Mouse (Mus musculus): ENCODE data around the gene Gm10553. TPM values are rescaled to one million over a fixed set of nuclear protein-coding genes. Genes with fewer than 3 reads are reported as not detected.
"Not testable (repeated sequence)": the region's sequence is repeated elsewhere in the genome, so short reads cannot be mapped to it uniquely, and the experiment has no call there.

Gene Gm10553
- total RNA-seq (2014; fragmentation: Nextera tagmentation) (not detected in 2 replicates), total RNA-seq (2017) (0.93 TPM in 1 of 2 replicates, not detected in the other), polyA plus RNA-seq (2012) (not detected in 2 replicates)

- H3K4me1 ChIP-seq (ENCODE audit: insufficient read depth, low read depth, low read length); H3K27me3 ChIP-seq (ENCODE audit: insufficient read depth, low read length); DNase-seq (ENCODE audit: low spot score); H3K4me3 ChIP-seq (ENCODE audit: low read depth, low read length); H3K36me3 ChIP-seq (replicated peaks); ATAC-seq (ENCODE audit: extremely low read depth, insufficient number of reproducible peaks, low FRiP score, poor library complexity, severe bottlenecking): not testable (repeated sequence)
- peaks cover 12% of the 10 kb centered on the region for H3K9me3 ChIP-seq (replicated peaks)
Observed at GRCm38 (mm10) chr1:85099864-85100263, at the start of gene Gm10553. TSS of gene Gm10553 (plus strand) at chr1:85100164.

- H3K9me3 ChIP-seq (replicated peaks); H3K4me1 ChIP-seq (ENCODE audit: insufficient read depth, low read depth, low read length); DNase-seq (ENCODE audit: low spot score); ATAC-seq (ENCODE audit: extremely low read depth, insufficient number of reproducible peaks, low FRiP score, poor library complexity, severe bottlenecking); H3K4me3 ChIP-seq (ENCODE audit: low read depth, low read length); H3K36me3 ChIP-seq (replicated peaks); H3K27me3 ChIP-seq (ENCODE audit: insufficient read depth, low read length): not testable (repeated sequence)
Observed at GRCm38 (mm10) chr1:85071690-85072089, 28.3 kb upstream of the Gm10553 start.

GRCm38 (mm10) chr1:85073099-85073498, 26.9 kb upstream of the Gm10553 start:
- H3K27me3 ChIP-seq (ENCODE audit: insufficient read depth, low read length); DNase-seq (ENCODE audit: low spot score); H3K36me3 ChIP-seq (replicated peaks); H3K4me1 ChIP-seq (ENCODE audit: insufficient read depth, low read depth, low read length); H3K4me3 ChIP-seq (ENCODE audit: low read depth, low read length); ATAC-seq (ENCODE audit: extremely low read depth, insufficient number of reproducible peaks, low FRiP score, poor library complexity, severe bottlenecking); H3K9me3 ChIP-seq (replicated peaks): not testable (repeated sequence)

- not testable (repeated sequence) for DNase-seq (ENCODE audit: low spot score); H3K27me3 ChIP-seq (ENCODE audit: insufficient read depth, low read length); H3K9me3 ChIP-seq (replicated peaks); H3K4me3 ChIP-seq (ENCODE audit: low read depth, low read length); ATAC-seq (ENCODE audit: extremely low read depth, insufficient number of reproducible peaks, low FRiP score, poor library complexity, severe bottlenecking); H3K36me3 ChIP-seq (replicated peaks); H3K4me1 ChIP-seq (ENCODE audit: insufficient read depth, low read depth, low read length)
Observed at GRCm38 (mm10) chr1:85084803-85085202, 15.2 kb upstream of the Gm10553 start.

GRCm38 (mm10) chr1:85086211-85086610, 13.8 kb upstream of the Gm10553 start:
- H3K4me3 ChIP-seq (ENCODE audit: low read depth, low read length); H3K4me1 ChIP-seq (ENCODE audit: insufficient read depth, low read depth, low read length); H3K27me3 ChIP-seq (ENCODE audit: insufficient read depth, low read length); H3K36me3 ChIP-seq (replicated peaks); H3K9me3 ChIP-seq (replicated peaks); ATAC-seq (ENCODE audit: extremely low read depth, insufficient number of reproducible peaks, low FRiP score, poor library complexity, severe bottlenecking); DNase-seq (ENCODE audit: low spot score): not testable (repeated sequence)

- H3K27me3 ChIP-seq (ENCODE audit: insufficient read depth, low read length), result not testable (repeated sequence)
Observed at GRCm38 (mm10) chr1:85092169-85092568, 7.8 kb upstream of the Gm10553 start.

GRCm38 (mm10) chr1:85093011-85093572, 6.9 kb upstream of the Gm10553 start:
- H3K36me3 ChIP-seq (replicated peaks); DNase-seq (ENCODE audit: low spot score); H3K9me3 ChIP-seq (replicated peaks); H3K4me1 ChIP-seq (ENCODE audit: insufficient read depth, low read depth, low read length); H3K4me3 ChIP-seq (ENCODE audit: low read depth, low read length); H3K27me3 ChIP-seq (ENCODE audit: insufficient read depth, low read length); ATAC-seq (ENCODE audit: extremely low read depth, insufficient number of reproducible peaks, low FRiP score, poor library complexity, severe bottlenecking): not testable (repeated sequence)

More at GRCm38 (mm10) chr1:85092169-85092568, 7.8 kb upstream of the Gm10553 start:
- not testable (repeated sequence) for DNase-seq (ENCODE audit: low spot score); H3K4me1 ChIP-seq (ENCODE audit: insufficient read depth, low read depth, low read length); ATAC-seq (ENCODE audit: extremely low read depth, insufficient number of reproducible peaks, low FRiP score, poor library complexity, severe bottlenecking); H3K4me3 ChIP-seq (ENCODE audit: low read depth, low read length); H3K9me3 ChIP-seq (replicated peaks); H3K36me3 ChIP-seq (replicated peaks)

- not testable (repeated sequence) for H3K4me1 ChIP-seq (ENCODE audit: insufficient read depth, low read depth, low read length); H3K36me3 ChIP-seq (replicated peaks); H3K4me3 ChIP-seq (ENCODE audit: low read depth, low read length); ATAC-seq (ENCODE audit: extremely low read depth, insufficient number of reproducible peaks, low FRiP score, poor library complexity, severe bottlenecking); H3K27me3 ChIP-seq (ENCODE audit: insufficient read depth, low read length); DNase-seq (ENCODE audit: low spot score)
- peaks cover 12% of the 10 kb centered on the region for H3K9me3 ChIP-seq (replicated peaks)
Observed at GRCm38 (mm10) chr1:85099081-85099480, 883 bp upstream of the Gm10553 start.

- DNase-seq (ENCODE audit: low spot score); ATAC-seq (ENCODE audit: extremely low read depth, insufficient number of reproducible peaks, low FRiP score, poor library complexity, severe bottlenecking); H3K4me3 ChIP-seq (ENCODE audit: low read depth, low read length); H3K27me3 ChIP-seq (ENCODE audit: insufficient read depth, low read length); H3K36me3 ChIP-seq (replicated peaks); H3K4me1 ChIP-seq (ENCODE audit: insufficient read depth, low read depth, low read length): not testable (repeated sequence)
- peaks cover 17% of the 10 kb centered on the region for H3K9me3 ChIP-seq (replicated peaks)
Observed at GRCm38 (mm10) chr1:85101754-85102153, 1.8 kb downstream of the Gm10553 start.

- H3K27me3 ChIP-seq (ENCODE audit: insufficient read depth, low read length); H3K4me3 ChIP-seq (ENCODE audit: low read depth, low read length); DNase-seq (ENCODE audit: low spot score); H3K36me3 ChIP-seq (replicated peaks); ATAC-seq (ENCODE audit: extremely low read depth, insufficient number of reproducible peaks, low FRiP score, poor library complexity, severe bottlenecking); H3K4me1 ChIP-seq (ENCODE audit: insufficient read depth, low read depth, low read length): not testable (repeated sequence)
- peaks cover 11% of the 10 kb centered on the region for H3K9me3 ChIP-seq (replicated peaks)
Observed at GRCm38 (mm10) chr1:85105336-85105735, 5.4 kb downstream of the Gm10553 start.

GRCm38 (mm10) chr1:85106013-85106412, 6.0 kb downstream of the Gm10553 start:
- not testable (repeated sequence) for H3K4me3 ChIP-seq (ENCODE audit: low read depth, low read length); H3K36me3 ChIP-seq (replicated peaks); DNase-seq (ENCODE audit: low spot score); H3K4me1 ChIP-seq (ENCODE audit: insufficient read depth, low read depth, low read length); H3K27me3 ChIP-seq (ENCODE audit: insufficient read depth, low read length); ATAC-seq (ENCODE audit: extremely low read depth, insufficient number of reproducible peaks, low FRiP score, poor library complexity, severe bottlenecking)
- H3K9me3 ChIP-seq (replicated peaks), result peaks cover 13% of the 10 kb centered on the region

- H3K9me3 ChIP-seq (replicated peaks), result peaks cover 15% of the 10 kb centered on the region
- not testable (repeated sequence) for H3K4me3 ChIP-seq (ENCODE audit: low read depth, low read length); ATAC-seq (ENCODE audit: extremely low read depth, insufficient number of reproducible peaks, low FRiP score, poor library complexity, severe bottlenecking); H3K4me1 ChIP-seq (ENCODE audit: insufficient read depth, low read depth, low read length); H3K36me3 ChIP-seq (replicated peaks); DNase-seq (ENCODE audit: low spot score); H3K27me3 ChIP-seq (ENCODE audit: insufficient read depth, low read length)
Observed at GRCm38 (mm10) chr1:85109753-85110152, 9.8 kb downstream of the Gm10553 start, which contains the start of gene A530032D15Rik. TSS of gene A530032D15Rik (minus strand) at chr1:85109853.

All from G1E (cell line).